Mouse (Mus musculus): ENCODE data around the gene Zfp593.

Zfp593 gene

DNA sequence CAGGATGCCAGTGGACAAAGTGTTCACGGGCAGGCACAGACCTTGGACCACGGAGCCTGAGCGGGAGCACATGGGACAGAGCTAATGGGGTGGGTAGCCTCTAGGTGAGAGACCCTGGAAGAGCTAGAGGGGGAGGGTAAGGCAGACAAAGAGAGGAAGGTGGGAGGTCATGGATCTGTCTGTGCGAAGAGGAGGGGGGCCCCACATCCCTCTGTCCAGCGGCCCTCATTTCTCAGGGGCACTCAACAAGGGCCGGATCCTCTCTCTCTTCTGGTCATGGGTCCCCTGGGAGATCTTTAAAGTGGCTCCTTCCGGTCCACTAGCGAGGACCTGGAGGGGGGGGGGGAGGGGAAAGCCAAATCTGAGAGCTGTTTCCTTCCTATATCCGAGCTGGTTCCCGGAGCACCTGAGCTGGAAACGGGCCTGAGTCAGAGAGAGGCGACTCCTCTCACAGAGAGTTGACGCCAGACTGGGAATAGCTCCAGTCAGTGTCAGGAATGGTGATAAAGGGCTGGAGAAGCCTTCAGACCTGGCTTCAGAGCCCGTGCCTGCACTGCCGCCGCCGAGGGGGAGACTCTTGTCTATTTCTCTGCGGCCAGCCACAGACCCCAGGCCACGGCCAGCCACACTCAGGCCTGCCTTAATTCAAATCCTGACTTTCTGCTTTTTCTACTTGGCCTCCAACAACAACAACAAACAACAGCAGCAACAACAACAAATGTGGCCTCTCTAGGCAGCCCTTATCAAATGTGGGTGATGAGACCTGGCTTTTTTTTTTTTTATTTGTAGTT, 11.2 kb upstream of the Zfp593 start:
- no peak for DNase-seq (ENCODE audit: low read depth)

DNA sequence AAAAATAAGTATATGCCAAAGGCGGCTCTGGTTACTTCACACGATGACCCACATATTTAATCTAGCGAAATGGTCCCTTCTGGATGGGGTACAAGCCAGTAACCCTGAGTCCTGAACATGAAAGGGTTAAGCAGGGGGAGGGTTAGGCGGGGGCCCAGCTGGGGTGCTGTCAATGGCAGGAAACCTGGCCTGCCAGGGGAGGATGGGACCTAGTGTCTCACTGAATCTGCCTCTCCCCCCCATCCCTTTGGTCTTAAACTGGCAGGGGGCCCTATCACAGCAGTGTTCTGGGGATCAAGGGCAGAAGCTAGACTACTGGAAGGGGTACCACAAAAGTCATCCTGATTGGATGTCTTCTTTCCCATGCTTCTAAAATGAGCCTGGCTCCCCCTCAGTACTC, 10.5 kb upstream of the Zfp593 start:
- no peak for DNase-seq (ENCODE audit: low read depth)

DNA sequence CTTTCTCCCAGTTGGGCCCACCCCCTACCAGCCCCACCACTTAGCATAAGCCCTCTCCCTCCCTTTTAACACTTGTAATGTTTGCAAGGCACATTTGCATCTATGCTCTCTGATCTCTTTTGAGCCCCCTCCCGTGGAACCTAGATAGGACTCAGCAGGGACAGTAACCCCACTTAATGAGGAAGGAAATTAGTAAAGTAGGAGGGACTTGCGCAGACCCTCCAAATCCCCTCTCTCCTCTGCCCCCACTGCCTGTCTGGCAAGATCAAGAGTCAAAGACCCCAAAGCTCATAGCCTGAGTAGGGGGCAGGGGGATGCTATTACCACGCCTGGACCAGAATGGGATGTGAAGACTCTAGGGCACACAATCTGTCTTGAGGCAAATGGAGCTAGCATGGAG, 9.4 kb upstream of the Zfp593 start:
- DNase-seq (ENCODE audit: low read depth) = no peak

DNA sequence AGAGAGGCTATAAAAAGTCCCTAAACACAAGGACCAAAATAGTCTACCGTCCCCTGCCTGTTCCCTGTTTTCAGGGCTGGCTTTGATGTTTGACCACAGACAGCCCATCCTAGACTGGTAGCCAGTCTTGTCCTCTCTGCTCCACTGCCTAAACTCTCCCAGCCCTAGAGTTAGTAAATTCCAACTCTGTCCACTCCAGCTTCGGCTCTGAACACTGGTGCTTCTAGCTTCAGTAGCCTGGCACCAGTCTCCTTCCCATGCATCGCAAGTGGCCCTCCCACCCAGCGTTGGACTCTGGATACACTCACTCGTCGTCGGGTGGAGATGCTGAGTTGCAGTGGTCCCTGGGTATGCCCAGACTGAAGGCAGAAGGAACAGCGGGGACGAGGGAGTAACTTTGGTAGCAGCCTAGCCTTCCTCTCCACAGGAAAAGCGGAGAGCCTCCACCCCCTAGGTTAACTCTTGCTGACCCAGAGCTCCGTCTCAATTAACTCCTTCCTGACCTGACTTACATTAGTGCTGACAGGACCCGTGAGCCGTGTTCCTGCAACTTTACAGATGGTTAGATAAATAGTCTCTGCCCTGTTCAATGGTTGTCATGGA, 8.4 kb upstream of the Zfp593 start, which contains the start of gene Grrp1:
Grrp1 (minus strand) TSS at position 385 of the 603 bp plus-strand sequence.
- DNase-seq (ENCODE audit: low read depth) = no peak

DNA sequence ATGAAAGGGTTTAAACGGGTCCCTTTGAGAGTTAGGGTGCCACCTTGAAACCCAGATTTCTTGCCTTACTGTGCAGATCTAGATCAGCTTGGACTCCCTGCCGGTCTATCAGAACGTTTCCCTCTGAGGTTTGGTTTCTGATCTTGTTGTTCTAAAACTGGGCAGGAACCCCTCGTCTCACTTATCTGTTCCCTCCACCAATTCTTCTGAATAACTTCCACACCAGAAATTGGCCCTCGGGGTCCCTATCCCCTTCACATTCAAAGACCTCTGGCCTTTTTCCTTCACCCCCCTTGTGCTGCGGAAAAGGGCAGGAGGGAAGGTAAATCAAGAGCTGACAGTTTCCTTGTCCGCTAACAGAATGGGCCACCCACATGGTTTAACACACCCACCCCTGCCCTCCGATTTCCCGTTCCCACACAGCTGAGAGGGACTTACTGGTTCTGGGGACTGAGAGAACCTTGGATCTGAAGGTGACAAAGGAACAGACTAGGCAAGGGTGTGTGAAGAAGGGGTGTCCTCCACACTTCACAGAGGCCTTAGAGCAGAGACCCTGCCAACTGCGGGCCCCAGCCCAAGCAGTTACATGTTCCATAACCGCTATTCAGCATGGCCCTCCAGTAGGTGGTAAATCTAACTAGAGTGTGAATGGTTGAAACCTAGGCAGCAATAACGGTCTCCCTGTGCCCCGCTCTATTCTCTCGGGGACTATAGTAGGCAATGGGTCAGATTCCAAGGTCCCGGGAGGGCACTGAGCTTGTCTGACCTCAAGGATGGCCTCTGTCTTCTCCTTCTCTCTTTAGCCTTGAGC, 7.7 kb upstream of the Zfp593 start:
- no peak for DNase-seq (ENCODE audit: low read depth)

DNA sequence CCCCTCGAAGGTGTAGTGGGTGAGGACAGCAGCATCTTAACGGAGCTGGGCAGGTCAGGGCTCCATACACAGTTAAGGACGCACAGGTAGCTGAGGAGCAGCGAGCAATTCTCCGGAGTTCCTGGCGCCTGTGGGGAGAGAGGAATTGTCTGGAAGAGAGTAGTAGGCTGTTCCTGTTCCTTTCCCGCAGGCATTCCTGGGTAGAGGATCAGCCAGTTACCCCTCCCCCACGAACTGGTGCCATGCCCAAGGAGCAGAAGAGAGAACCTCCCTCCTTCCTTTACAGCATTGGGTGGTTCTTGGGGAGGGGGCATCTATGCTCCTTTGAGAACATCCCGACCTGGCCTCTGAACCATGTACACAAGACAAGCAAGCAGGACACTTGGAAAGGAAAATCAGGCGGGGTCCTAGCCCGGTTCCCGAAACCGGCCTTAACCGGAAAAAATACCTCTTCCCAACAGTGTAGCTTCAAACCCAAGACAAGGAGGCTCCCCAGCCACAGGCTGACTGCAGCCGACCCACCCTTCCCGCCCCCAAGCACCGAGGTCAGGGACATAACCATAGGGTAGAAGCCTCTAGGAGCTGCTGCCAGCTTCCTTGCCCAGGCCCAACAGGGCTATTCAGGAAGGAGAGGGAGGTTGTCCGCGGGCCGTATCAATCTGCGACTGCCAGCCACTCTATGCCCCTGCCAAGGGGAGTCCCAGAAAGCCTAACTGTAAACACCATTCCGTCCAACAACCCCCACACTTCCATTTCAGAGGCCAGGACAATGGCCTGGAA, 6.9 kb upstream of the Zfp593 start:
- no peak for DNase-seq (ENCODE audit: low read depth)

DNA sequence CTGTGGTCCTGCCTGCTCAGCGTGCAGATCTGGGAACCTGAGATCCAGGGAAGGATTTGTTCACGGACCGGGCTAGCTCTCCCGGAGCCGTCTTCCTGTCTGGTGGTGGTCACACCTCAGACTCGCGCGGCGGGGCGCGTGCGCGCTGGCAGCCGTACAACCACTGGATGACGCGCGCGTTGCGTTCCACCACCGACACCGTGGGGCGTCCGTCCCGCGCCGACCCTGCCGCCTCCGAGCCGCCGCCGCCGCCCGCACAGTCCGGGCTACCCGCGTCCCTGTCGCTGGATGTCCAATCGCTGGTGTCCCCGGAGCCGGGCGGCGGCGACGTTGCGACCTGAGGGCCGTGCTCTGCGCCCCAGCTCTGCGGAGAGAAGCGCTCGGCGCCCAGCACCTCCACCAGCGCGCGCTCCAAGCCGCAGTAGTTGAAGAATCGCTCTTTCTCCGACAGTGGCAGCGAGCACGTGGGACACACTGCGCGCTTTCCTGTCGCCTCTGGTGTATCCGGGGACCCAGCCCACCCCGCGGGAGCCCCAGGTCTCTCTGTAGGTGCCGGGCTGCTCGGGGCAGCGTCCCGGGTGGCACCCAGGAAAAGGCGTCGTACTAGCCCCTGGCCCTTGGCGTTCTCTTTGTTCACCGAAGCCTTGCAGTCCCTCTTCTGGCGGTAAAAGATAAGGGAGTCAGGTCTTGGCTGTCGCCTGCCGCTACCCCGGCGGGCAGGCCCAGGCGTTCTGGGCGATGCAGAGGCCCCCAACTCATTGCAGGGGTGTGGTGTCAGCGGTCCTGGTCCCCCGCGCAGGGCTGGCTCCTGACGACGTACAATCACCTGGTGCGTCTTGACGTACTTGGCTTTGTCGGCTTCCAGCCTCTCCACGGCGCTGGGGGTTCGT, 6.1 kb upstream of the Zfp593 start:
- DNase-seq (ENCODE audit: low read depth) = no peak

DNA sequence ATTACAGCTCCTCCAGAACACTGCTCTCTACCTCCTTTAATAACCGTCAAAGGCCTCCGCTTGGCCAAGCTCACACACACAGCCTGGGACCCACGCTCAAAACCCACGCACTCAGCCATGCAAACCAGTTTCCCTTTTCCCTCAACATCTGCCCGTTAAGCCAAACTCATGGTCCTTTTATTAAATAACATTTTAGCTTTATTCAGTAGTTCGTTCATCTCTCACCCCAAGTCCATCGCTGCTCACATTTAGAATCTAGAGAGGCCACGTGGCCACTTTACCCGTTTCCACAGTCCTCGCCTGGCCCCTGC, 5.5 kb upstream of the Zfp593 start:
- no peak for DNase-seq (ENCODE audit: low read depth)

DNA sequence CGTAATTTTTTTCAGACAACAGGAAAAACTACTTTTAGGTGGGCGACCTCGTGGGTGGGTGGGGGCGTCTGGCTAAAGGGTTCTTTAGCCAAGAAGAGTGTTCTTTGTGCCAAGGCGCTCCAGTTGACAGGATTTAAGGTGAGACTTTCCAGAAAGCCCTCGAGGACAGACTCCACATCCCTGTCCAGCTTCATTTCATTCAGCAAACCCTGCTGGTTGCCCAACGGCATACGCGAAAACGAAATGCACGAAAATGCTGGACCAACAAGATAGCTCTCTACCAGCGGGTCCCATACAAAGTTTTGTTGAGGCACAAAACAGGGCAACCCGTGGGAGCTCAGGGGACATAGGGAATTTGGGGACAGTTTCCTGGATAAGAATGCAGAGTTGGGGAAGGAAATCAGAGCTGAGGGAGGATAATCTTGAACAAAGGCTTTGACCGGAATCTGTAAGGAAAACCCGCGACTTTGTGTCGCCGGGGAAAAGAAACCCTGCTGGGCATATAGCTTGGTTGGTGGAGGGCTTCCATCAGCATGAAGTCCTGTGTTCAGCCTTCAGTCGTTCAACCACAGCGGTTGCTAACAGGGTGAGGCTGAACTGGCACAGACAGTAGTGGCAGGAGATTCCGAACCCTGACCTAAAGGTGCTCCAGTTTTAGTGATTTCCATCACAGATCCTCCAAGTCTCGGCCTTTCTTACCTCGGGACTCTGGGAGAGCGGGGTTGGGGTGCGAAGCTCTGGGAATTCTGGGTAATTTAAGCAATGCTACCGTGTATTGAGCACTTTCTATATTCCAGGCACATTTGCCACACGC, 4.9 kb upstream of the Zfp593 start:
- no peak for DNase-seq (ENCODE audit: low read depth)

DNA sequence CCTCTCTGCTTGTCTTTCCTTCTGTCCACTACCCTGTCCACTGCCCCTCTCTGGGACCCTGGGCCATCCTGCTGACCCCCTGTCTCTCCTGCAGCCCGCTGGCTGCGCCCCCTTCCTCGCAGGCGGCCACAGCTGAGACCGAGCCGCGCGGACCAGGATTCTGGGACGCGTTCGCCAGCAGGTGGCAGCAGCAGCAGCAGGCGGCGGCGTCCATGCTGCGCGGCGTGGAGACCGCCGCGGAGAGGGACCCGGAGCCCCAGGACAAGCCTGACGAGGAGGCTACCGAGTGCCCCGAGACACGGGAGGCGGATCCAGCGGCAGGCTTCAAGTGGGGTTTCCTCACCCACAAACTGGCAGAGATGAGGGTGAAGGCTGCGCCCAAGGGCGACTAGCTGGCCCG, 4.3 kb upstream of the Zfp593 start:
- peak; percentile 62 for DNase-seq (ENCODE audit: low read depth)

DNA sequence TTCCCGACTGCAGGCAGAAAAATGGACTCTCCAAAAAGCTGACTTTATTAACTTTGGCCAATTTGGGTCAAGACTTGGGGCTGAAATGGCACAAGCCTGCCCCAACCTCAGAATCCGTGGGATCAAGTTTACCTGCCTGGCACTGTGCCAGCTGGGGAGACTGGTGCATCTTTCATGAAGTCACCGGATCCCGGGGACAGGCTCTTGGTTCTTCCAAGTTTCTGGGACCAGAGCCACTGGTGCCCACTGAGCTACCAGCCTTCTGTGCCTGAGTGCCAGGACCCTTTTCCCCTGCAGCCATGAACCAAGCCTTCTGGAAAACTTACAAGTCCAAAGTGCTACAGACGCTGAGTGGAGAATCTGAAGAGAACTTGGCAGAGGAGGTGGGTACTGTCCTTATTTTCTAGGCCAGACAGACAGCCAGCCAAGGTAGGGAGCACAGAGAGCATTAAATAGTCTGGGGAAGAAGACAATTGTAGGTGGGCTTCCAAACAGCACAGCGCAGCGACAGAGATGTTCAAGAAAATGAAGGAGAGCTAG, 1.4 kb upstream of the Zfp593 start, which contains the start of gene Gm30191:
Gm30191 (plus strand) TSS at position 217 of the 540 bp plus-strand sequence.
- no peak for DNase-seq (ENCODE audit: low read depth)

DNA sequence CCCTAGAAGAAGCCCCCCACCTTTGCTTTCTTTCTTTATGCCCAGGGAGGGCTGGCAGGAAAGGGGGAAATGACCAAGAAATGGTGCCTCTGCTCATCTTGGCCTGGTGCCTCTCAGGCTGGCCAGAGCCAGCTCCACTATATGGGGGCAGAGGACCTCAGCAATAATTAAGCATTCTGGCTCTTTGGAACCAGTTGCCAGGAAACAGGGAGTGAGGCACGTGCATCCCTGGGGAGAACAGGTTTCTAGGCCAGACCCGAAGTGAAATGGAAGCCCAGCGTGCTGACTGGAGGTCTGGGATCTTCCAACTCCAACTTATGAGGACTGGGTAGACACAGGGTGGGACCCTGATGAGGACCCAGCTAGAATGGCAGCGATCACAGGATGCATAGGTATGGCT, 864 bp upstream of the Zfp593 start:
- DNase-seq (ENCODE audit: low read depth) = no peak

DNA sequence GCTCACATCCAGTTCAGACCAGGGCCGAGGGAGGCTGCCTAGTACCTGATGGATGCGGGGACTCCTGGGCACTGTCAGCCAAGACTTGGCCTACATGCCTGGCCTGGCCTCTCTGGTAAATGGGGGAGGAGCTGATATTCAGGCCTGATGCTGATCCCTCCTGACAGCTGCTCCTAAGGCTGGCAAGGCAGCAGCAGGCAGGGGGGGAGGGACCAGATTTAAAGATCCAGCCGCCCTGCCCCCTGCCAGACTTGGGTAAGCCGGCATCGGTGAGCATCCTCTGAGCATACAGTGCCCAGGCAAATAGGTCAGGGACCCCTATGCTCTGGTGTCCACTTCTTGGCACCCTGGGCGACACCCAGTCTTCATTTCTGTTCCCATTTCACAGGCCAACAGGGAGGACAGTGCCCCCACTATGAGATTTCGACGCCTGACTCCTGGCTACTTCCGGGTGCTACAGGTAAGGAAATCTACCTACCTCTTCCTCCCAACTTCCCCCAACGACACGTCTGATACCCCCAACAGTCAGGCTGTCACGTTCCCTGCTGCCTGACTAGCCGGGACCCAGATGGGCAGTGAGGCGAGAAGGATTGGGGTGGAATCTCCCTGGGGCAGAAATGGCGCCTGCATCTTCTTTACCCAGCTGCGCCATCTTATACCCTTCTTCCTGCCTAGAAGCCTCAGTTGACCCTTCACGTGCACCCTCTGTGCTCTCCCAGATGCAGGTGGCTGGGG, 1.7 kb downstream of the Zfp593 start, which contains the start of gene E130218I03Rik:
E130218I03Rik (plus strand) TSS at position 147 of the 735 bp plus-strand sequence.
- DNase-seq (ENCODE audit: low read depth) = no peak

DNA sequence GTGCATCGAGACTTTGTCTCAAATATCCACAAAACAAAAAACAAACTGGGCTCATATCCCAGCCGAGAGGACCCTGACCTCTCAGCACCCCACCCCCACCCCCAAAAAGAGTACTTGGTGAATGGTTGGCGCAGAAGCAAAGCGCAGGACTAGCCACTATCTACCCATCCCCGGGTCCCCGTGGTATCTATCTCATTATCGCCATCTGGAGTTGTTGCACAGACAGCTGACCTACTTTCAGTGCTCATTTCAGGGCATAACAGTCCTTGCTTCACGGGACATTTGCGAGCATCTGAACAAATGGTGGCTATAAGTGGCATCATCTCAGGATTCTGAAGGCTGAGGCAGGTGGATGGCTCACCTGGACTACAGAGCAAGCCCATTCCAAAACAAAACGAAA, 6.7 kb downstream of the Zfp593 start:
- DNase-seq (ENCODE audit: low read depth) = no peak

DNA sequence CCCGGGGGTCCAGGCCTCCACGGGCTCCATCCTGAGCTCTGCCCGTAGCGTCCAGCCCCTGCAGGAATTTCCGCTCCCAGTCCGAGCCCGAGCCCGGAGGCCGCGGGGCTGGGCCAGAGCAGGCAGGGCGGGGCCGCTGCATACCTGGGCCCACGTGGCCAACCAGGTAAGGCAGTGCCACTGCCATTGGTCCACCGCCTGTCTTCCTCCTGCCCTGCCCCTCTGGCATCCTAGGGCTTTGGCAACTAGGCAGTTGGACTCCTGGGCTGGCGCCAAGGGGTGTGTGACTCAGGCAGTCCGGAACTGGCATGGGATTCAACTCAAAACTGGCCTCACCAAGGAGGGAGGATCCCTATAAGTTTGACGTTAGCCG, 7.1 kb downstream of the Zfp593 start, which contains the start of gene Cnksr1:
Cnksr1 (minus strand) TSS at position 121 of the 373 bp plus-strand sequence.
- DNase-seq (ENCODE audit: low read depth) = peak; percentile 86

DNA sequence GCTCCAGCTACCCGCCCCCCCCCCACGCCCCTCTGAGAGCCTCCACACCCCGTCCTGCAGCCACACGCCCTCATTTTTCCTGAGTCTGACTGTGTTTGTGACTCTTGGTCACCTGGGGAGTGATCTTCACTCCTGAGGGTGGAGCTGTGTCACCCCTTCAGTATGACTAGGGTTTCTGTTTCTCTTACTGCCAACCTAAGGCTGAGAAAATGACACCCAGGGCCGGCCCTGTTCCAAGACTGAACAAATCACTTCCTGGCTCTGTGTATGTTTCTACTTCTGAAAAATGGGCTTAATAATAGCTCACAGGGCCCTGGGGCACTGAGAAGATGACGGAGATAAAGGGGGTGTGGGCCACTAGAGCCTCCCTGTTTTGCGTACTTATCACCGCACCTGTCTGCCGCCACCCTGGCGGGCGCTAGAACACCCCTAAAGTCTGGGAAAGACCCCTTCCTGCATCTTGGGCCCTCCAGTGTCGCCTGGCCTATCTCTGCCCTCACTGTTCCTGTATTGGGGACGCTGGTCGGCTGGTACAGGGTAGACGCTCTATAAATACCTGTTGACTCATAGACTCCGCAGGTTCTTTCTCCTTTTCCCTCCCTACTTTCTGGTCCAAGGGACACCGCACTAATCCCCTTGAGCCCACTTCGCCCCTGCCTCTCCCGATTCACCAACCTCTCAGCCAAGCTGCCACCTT, 7.7 kb downstream of the Zfp593 start:
- no peak for DNase-seq (ENCODE audit: low read depth)

DNA sequence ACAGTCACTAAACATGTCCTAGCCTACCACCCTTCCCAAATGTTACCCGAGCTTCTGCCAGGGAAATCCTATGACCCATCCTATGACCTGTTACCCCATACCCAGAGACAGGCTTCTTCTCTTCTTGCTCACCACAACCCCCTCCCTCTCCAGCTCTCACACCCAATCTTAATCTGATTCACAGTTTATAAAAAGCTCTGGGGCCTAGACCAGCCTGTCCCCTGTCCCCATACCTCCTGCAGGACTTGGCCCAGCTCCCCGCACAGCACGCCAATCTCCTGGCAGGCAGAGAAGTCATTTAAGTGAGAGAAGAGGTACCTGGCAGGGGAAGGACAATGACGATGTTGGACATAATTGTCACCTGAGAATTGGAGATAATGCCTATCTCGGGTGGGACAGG, 10.5 kb downstream of the Zfp593 start:
- peak; percentile 27 for DNase-seq (ENCODE audit: low read depth)

DNA sequence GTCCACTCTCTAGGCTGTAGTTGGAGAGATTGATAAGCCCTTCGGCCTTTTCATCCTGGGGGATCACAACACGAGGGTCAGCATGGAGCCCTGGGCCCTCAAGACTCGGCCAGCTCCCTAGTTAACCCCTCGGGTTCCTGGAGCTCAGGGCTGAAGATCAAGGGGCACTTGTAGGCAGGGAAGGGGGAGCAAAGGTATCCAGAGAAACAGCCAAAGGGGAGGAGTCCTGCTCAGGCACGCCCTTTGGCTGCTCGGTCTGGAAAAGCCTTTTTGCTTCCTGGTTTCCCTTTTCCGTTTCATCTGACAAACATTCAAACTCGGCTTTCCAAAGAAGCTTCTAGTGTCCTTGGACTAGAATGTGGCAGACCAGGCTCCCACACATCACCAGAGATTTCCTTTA, 15.0 kb downstream of the Zfp593 start:
- DNase-seq (ENCODE audit: low read depth) = no peak

DNA sequence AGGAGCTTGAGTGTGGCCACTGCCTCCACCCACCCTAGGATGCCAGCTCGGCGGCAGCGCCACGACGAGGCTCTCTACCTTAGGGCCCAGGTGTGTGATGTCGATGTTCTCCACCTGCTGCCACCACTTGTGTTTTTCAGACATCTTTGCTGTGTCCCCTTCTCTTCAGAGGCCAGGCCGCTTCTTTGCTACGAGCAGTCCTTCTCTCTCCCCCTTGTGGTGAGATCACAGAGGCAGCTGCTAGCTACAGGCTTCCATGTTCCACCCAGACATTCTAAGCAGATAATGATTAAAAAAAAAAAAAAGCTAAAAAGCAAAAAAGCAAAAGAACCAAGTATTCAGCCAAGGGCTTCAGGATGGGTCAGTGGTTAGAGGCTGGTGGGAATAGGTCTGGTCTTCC, 18.2 kb downstream of the Zfp593 start, which contains the start of gene Catsper4:
Catsper4 (minus strand) TSS at position 190 of the 400 bp plus-strand sequence.
- DNase-seq (ENCODE audit: low read depth) = peak; percentile 40
